Mouse (Mus musculus) liver, embryonic 14.5 days (tissue): ENCODE data around the gene Phlda3. TPM values are rescaled to one million over a fixed set of nuclear protein-coding genes. Genes with fewer than 3 reads are reported as not detected.

Experiments used
- ATAC-seq: fragments of 200-750 bp; cut with Nextera tagmentation; 2 replicates; pipeline ENCODE4 v1.8.0; 2017; ENCODE audit warnings: moderate number of reproducible peaks, mild to moderate bottlenecking, moderate library complexity; ENCODE audit not compliant: insufficient read depth
- DNase-seq, 3 experiments: peaks; one replicate each; pipeline ENCODE4 v3.0.0-alpha.2; 2012 to 2013; ENCODE audit warnings: low read depth in 3 of 3, low spot score in 3 of 3
- H3K27ac ChIP-seq: fragments of 300-500 bp; sonication (generic); 2 replicates; pipeline ENCODE4 v1.5.1; 2014; ENCODE audit warnings: moderate library complexity, mild to moderate bottlenecking, control low read depth, inconsistent platforms
- H3K27me3 ChIP-seq: fragments of 300-500 bp; sonication (generic); 2 replicates; pipeline ENCODE4 v1.6.1; 2014; ENCODE audit warnings: mild to moderate bottlenecking, low read length, moderate library complexity; ENCODE audit not compliant: control insufficient read depth, insufficient read depth
- H3K36me3 ChIP-seq: fragments of 300-500 bp; sonication (generic); replicated peaks from 2 replicates; pipeline ENCODE4 v1.6.1; 2014; ENCODE audit warnings: low read depth; ENCODE audit not compliant: control insufficient read depth, insufficient read depth
- H3K4me1 ChIP-seq, 2 experiments: fragments of 200-500 bp in 1 of 2; fragments of 300-500 bp in 1 of 2; sonication (generic) in 1 of 2; replicated peaks; 2 replicates each; pipeline ENCODE4 v1.6.1; 2012 to 2014; ENCODE audit warnings: antibody characterized with exemption in 1 of 2, inconsistent platforms in 1 of 2, low read length in 1 of 2; ENCODE audit not compliant: control insufficient read depth in 2 of 2, insufficient read depth in 2 of 2
- H3K4me2 ChIP-seq: fragments of 300-500 bp; sonication (generic); 2 replicates; pipeline ENCODE4 v1.6.1; 2014; ENCODE audit warnings: low read depth, mild to moderate bottlenecking, control low read depth, moderate library complexity
- H3K4me3 ChIP-seq, 2 experiments: fragments of 200-500 bp in 1 of 2; fragments of 300-500 bp in 1 of 2; sonication (generic) in 1 of 2; 2 replicates each; pipeline ENCODE4 v1.5.1; 2012 to 2014; ENCODE audit warnings: low read depth in 2 of 2, low read length in 2 of 2, mild to moderate bottlenecking in 2 of 2, control low read depth in 1 of 2, inconsistent platforms in 1 of 2, moderate library complexity in 1 of 2; ENCODE audit not compliant: insufficient read depth in 1 of 2
- H3K9ac ChIP-seq: fragments of 300-500 bp; sonication (generic); replicated peaks from 2 replicates; pipeline ENCODE4 v1.6.1; 2014; ENCODE audit warnings: mild to moderate bottlenecking, control low read depth, moderate library complexity
- H3K9me3 ChIP-seq: fragments of 300-500 bp; sonication (generic); 2 replicates; pipeline ENCODE4 v1.6.1; 2016; ENCODE audit warnings: low read length, mixed read lengths; ENCODE audit not compliant: control insufficient read depth
- CTCF ChIP-seq: IDR thresholded peaks from 2 replicates; pipeline ENCODE4 v1.5.1; 2016; ENCODE audit warnings: antibody characterized with exemption, low read depth, control low read depth
- EP300 ChIP-seq: IDR thresholded peaks from 2 replicates; pipeline ENCODE4 v1.6.1; 2016; ENCODE audit warnings: antibody characterized with exemption, low read depth
- WGBS: fragments of 180-500 bp; shearing (Covaris S2); extraction: QIAGEN DNeasy Blood & Tissue Kit; methylation state at CpG from one replicate; pipeline ENCODE4 v1.1.7; 2014; ENCODE audit not compliant: insufficient replicate concordance; 5-methylcytosine and 5-hydroxymethylcytosine counted together
- polyA plus RNA-seq, 2 experiments: library from polyadenylated mRNA; depleted of rRNA in 1 of 2; stranded (reverse) in 1 of 2; unstranded in 1 of 2; fragments of >200 nt; fragmentation: Nextera tagmentation in 1 of 2; extraction: Ambion mirVana in 1 of 2; gene quantifications; 2 replicates each; pipeline versions ENCODE4 v1.2.1 to v1.2.3; 2012 to 2014

Phlda3 gene
- polyA plus RNA-seq, 2 experiments, result 3.2 to 5.2 TPM

DNA sequence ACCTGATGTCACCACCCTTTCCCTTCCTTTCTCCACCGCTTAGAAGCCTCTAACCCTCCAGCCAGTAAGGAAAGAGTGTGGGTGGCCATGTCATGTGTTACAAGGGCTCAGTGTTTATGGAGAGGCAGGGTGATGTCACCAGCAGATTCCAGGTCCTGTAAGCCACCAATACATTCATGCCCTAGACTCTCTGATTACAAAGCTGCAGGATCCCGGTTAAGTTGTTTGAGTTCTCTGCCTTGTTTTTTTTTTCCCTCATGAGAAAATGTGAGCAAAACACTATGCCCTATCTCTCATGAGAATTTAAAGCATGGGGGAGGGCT is 1.8 kb upstream of the Phlda3 start:
- Histone ChIP-seq H3K27ac (no peak overlapping the region), H3K4me2 (no peak overlapping the region), H3K9me3 (no peaks in the 10 kb centered on the region), H3K36me3 (no peaks in the 10 kb centered on the region), H3K4me3 (no peak overlapping the region), H3K4me1 (peaks cover 0 to 3% of the 10 kb centered on the region in 2 experiments; a peak in 2 of 4 replicates), H3K9ac (no peak overlapping the region), H3K27me3 (peaks cover 27% of the 10 kb centered on the region)
- 53% methylated on average over 2 of the region's 2 CpGs for WGBS
- TF ChIP-seq CTCF (no peak), EP300 (no peak)
- ATAC-seq (no peak), DNase-seq (no peak)

DNA sequence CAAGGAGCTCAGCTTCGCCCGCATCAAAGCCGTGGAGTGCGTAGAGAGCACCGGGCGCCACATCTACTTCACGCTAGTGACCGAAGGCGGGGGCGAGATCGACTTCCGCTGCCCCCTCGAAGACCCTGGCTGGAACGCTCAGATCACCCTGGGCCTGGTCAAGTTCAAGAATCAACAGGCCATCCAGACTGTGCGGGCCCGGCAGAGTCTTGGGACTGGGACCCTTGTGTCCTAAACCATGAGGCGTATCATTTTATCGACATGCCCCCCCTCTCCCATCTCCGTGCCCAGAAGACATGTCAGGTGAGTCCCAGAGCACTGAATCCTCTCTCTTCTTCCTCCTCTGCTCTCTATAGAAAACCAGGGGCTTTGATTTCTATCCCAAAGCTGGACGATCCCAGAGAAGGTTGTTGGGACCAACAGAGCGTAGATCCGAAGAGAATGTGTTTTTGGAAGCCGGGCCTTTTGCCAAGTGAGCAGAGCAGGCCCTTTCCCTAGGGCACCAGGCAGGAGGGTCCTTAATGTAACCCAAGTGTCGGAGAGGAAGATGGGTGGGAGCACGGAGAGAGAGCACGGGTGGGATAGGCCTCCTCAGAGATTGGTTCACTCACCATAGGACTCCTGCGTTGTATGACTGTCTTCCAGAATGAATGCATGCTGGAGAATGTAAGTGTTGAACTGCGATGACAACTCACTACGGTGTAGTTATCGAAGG is 830 bp downstream of the Phlda3 start:
- no peak overlapping the region; the same call in 1 of the 2 replicates for H3K9ac ChIP-seq
- no peak for TF ChIP-seq EP300
- no peak for TF ChIP-seq CTCF
- H3K4me2 ChIP-seq, result peak overlapping the region; percentile 72
- peaks cover 27% of the 10 kb centered on the region for H3K27me3 ChIP-seq
- peak overlapping the region; percentile 19 to 57 for H3K4me3 ChIP-seq
- peaks cover 0 to 3% of the 10 kb centered on the region in 2 experiments; a peak in 2 of 4 replicates for H3K4me1 ChIP-seq
- WGBS, result 34% methylated on average over 30 of the region's 30 CpGs
- DNase-seq (no peak), ATAC-seq (no peak)
- no peak overlapping the region for H3K27ac ChIP-seq
- H3K36me3 ChIP-seq, result no peaks in the 10 kb centered on the region
- H3K9me3 ChIP-seq, result no peaks in the 10 kb centered on the region

- 62% methylated on average over 4 of the region's 4 CpGs for WGBS
- H3K9me3 ChIP-seq, result no peaks in the 10 kb centered on the region
- peaks cover 0 to 3% of the 10 kb centered on the region in 2 experiments; a peak in 2 of 4 replicates for H3K4me1 ChIP-seq
- no peaks in the 10 kb centered on the region for H3K36me3 ChIP-seq
- H3K4me2 ChIP-seq, result peak overlapping the region; percentile 72
- H3K4me3 ChIP-seq, result peak overlapping the region; percentile 19 to 57; a peak in 3 of 4 replicates
- no peak for ATAC-seq
- H3K27ac ChIP-seq, result no peak overlapping the region
- no peak overlapping the region for H3K9ac ChIP-seq
- peaks cover 27% of the 10 kb centered on the region for H3K27me3 ChIP-seq
- no peak for DNase-seq
- TF ChIP-seq EP300 (no peak), CTCF (no peak)
Measured at GRCm38 (mm10) chr1:135767324-135767890, 1.5 kb downstream of the Phlda3 start.

- Histone ChIP-seq H3K9ac (no peak overlapping the region), H3K9me3 (no peaks in the 10 kb centered on the region), H3K27me3 (peaks cover 27% of the 10 kb centered on the region), H3K36me3 (no peaks in the 10 kb centered on the region), H3K27ac (no peak overlapping the region), H3K4me1 (peaks cover 0 to 3% of the 10 kb centered on the region in 2 experiments; a peak in 2 of 4 replicates), H3K4me3 (no peak overlapping the region), H3K4me2 (no peak overlapping the region)
- WGBS, result 57% methylated on average over 2 of the region's 2 CpGs
- TF ChIP-seq CTCF (no peak), EP300 (no peak)
- DNase-seq, result no peak
- no peak for ATAC-seq
Measured at GRCm38 (mm10) chr1:135768400-135768799, 2.5 kb downstream of the Phlda3 start.

GRCm38 (mm10) chr1:135770237-135770636 is 4.3 kb downstream of the Phlda3 start:
- DNase-seq (no peak), ATAC-seq (no peak)
- H3K4me2 ChIP-seq, result no peak overlapping the region
- H3K9me3 ChIP-seq, result no peaks in the 10 kb centered on the region
- no peak overlapping the region for H3K27ac ChIP-seq
- TF ChIP-seq CTCF (no peak), EP300 (no peak)
- peaks cover 19% of the 10 kb centered on the region for H3K27me3 ChIP-seq
- no peak overlapping the region for H3K4me3 ChIP-seq
- no peaks in the 10 kb centered on the region for H3K36me3 ChIP-seq
- H3K9ac ChIP-seq, result no peak overlapping the region
- 40% methylated on average over 7 of the region's 7 CpGs for WGBS
- peaks cover 0 to 2% of the 10 kb centered on the region in 2 experiments; a peak in 2 of 4 replicates for H3K4me1 ChIP-seq
